Mouse (Mus musculus) left cerebral cortex, adult 8-10 months (tissue): ENCODE measurements at regions not wholly inside any gene's neighbourhood (a gene's known extent, or its start where the extent isn't known, plus 50 kb on each side); places are given as distances from the start of the nearest gene placed in this dataset.
"Not testable (repeated sequence)": the region's sequence is repeated elsewhere in the genome, so short reads cannot be mapped to it uniquely, and the experiment has no call there.

Source experiments
- DNase-seq, 2 experiments: peaks; one replicate each; pipeline ENCODE4 v3.0.0; 2022; ENCODE audit warnings: low spot score in 2 of 2

- DNase-seq, result not testable (repeated sequence)
Measured at GRCm38 (mm10) chr10:56891530-56891929, 514.4 kb downstream of the Gja1 start.

- DNase-seq, result no peak
Measured at GRCm38 (mm10) chr10:56892666-56893209, 515.6 kb downstream of the Gja1 start.

DNA sequence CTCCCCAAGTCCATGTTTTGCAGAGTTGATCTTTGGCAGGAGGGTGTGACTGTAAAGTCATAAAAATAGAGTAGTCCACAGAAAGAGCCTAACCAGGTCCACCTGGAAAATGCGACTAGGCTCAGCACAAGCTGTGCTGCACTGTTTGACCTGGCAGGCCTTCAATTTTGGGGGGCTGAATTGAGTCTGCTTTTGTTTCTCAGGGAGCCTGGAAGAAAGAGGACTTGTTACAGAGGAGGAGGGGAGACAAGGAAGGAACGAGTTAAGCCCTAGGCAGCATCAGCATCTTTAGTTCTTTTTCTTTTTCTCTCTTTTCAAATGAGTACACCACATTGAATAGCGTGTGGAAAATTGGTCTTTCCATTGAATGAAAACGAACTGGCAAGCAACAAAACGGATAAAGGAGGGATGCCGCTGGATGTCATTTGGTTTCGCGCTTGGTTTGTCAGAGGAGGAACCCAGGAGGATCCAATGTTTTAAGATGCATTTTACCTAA lies 516.1 kb downstream of the Gja1 start:
- DNase-seq, result peak in 1 of 2 experiments; percentile 43

GRCm38 (mm10) chr10:56899640-56900274 lies 522.6 kb downstream of the Gja1 start:
- peak in 1 of 2 experiments; percentile 45 for DNase-seq

GRCm38 (mm10) chr10:56900914-56901313 lies 523.8 kb downstream of the Gja1 start:
- DNase-seq, result no peak

GRCm38 (mm10) chr10:56912711-56913110 lies 535.6 kb downstream of the Gja1 start:
- no peak for DNase-seq

DNA sequence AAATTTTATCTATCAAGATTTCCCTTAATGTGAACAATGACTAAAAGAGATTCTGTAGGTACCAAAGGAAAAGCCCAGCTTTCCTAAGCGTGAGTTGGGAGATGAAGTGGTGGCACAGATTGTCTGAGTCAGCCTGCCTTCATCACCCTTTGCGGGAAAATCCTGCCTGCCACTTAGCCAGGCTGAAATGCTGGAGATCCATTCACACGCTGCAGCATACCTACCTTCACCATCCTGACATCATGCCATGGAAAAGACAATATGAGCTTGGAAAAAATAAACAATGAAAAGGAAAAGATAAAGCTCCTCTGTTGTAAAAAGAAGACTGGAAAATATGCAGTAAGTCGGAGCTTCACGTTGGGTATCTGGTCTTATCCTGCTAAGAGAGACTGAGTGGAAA lies 537.0 kb downstream of the Gja1 start:
- no peak for DNase-seq

- no peak for DNase-seq
Measured at GRCm38 (mm10) chr10:56918412-56918811, 541.3 kb downstream of the Gja1 start.

DNA sequence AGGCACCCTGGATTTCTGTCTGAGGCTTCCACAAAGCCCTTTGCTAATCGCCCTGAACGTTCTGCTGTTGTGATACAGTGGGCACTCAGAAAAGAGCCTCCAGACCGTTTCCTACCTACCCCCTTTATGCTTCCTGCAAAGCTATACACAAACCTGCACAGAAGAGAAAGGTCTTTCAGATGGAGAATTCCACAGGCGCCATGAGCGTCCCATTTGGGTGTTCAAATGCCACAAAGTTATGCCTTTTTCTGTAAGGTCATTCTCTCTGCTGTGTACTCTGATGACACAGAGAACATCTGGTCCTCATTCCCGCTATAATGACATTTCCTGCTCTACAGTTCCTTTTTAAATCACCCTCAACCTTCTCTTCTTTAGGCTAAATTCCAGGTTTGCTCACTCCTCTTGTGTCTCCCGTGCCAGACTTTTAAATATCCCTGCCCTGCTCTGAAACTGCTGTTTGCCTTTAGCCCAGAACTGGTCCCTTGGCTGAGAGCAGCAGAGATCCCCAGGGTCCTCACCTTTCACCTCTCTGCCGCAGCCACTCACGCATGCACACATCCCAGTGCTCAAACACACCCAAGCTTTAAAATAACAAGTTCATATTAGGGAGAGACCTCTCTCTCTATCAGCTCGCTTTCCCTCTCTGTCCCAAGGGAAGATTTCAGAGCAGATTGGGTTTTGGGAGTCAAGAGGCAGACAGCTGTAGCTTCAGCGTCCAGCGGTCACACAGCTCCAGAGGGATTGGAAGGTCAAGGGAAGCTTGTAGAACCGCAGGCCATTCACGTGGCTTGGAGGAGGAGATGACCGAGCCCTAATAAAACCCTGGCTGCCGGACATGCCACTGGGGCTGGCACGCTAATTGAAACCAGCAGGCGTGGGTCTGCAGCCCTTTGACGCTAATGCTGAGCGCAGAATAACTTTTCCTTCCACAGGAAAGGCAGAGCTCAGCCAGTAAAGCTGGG lies 543.9 kb downstream of the Gja1 start:
- peak in 1 of 2 experiments; percentile 14 for DNase-seq

DNA sequence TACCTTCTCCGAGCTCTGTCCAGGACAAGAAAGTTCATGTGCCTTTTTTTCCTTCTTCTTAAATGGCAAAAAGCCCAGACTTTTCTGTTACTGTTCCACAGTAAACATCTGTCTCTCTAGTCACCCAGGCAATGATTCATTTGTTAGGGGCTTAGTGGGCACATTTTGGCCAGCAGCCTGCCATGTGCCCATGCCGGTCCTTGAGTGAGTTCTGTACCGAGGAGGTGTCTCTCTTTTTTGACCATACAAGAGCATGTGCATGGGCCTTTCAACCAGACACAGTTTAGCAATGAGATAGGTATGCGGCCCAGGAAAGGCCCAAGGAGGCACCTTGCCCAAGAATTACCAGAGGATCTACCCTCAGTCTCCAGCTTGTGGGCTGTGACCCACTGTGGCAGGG lies 551.0 kb upstream of the Hsf2 start:
- DNase-seq, result peak in 1 of 2 experiments; percentile 7

DNA sequence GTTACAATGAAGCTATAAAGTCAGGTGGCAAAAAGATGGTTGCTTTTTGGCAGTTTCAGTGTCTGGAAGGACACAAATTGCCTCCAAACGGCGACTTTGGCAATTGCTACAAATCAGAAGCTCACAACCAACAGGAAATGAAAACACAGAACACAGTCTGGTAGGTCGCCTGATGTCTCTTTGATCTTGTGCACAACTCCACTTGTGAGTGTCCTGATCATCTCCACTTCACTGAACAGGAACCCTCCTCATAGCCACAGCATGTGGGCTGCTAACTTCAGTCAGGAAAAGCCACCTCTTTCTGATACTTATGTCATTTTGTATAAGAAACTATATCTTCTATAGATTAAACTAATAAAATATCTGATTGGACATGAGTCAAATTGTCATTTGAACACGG lies 544.2 kb upstream of the Hsf2 start:
- no peak for DNase-seq

GRCm38 (mm10) chr10:56944434-56945145 lies 541.6 kb upstream of the Hsf2 start:
- no peak for DNase-seq

- DNase-seq, result no peak
Measured at GRCm38 (mm10) chr10:56956728-56957127, 529.5 kb upstream of the Hsf2 start.

GRCm38 (mm10) chr10:56962096-56962807 lies 523.9 kb upstream of the Hsf2 start:
- DNase-seq, result no peak

- DNase-seq, result no peak
Measured at GRCm38 (mm10) chr10:56963215-56963614, 523.0 kb upstream of the Hsf2 start.

DNA sequence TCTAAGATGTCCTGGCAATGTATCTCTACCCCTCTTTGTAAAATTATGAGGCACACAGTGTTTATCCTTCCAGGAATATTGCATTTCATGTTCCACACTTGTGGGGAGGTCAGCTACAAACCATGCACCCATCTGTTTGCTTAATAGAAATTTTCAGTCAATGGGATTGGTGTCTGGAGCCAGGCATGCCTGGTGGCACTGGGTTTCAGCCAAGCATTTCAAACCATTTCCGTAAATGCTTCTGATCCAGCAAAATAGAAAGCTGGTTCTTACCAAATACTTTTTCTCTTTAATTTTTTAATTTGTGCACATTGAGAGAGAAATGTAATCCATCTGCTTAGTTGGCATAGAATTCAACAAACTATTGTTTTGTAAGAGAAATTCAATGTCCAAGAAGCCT lies 517.3 kb upstream of the Hsf2 start:
- no peak for DNase-seq

GRCm38 (mm10) chr10:56974812-56975211 lies 511.4 kb upstream of the Hsf2 start:
- no peak for DNase-seq

GRCm38 (mm10) chr10:56979601-56980000 lies 506.6 kb upstream of the Hsf2 start:
- DNase-seq, result no peak

- no peak for DNase-seq
Measured at GRCm38 (mm10) chr10:56980821-56981220, 505.4 kb upstream of the Hsf2 start.

DNA sequence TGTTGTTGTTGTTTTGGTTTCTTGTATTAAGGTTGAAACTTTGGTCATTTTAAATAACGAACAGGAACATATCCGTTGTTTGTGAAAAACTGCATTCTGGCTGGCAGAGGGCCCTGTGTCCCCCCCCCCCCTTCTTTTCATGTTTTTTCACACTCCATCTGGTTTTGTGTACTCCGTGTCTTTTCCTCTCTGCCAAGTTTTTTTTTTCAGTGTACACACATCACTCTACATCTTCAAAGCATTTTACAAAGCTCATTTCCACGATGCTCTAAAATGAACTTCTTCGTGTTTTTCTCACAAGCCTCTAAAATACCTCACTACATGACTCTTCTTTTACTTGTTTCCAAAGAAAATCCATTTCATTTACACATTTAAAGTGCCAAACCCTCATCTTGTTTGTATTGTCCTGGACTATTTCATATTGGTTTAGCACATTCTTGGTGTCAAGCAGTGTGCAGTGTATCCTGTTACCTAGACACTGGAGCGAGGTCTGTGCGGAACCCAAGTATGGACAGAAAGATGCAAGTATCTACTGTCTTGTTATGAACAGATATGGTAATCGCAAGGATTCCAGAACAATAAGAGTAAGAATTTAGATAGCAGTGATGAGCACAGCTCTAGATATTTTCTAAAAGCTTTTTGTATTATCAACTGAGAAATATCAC lies 503.5 kb upstream of the Hsf2 start:
- no peak for DNase-seq
